Comparison of ENCODE assay signal across 19 mouse cellular contexts in the genomic region with DNA sequence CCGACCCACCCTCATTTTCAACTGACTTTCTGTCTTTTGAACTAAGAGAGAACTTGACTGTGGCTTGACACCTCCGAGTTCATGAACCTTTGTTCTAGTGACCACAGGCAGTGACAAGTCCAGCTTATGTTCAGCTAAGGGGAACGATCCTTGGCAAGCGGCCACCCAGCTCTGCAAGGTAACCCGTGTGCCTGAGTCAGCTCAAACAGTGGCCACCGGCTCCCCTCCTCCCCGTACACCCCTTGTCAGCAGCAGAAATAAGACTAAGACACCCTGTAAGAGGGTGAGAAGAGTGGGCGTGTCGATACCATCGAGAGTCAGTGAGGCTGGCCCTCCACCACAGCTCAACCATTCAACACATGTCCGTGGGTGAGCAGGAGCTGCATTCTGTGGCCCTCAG. TPM values are rescaled to one million over a fixed set of nuclear protein-coding genes. Genes with fewer than 3 reads are reported as not detected.
A peak's percentile ranks its signal among the peaks of the same experiment; 100 is the strongest.
DNase-seq lines count a peak whose midpoint lies in the region; ATAC-seq and TF ChIP-seq lines count a peak whose summit lies in the region.
"Had no signal": no experiment of that assay in that cellular context is flagged by ENCODE, and none has a peak within 500 bp of the region (broad histone marks: within the 10 kb centered on the region; RNA-seq: fewer than 3 reads in every experiment).

No protein-coding gene starts in this region.

- DNase-seq in heart, postnatal 10 days: peak; percentile 15 to 23
- DNase-seq in lung, postnatal 0 days (ENCODE audit: low spot score): peak; percentile 56
- no peak for DNase-seq in lung, postnatal 4 days
- peak; percentile 63 to 82 for DNase-seq in kidney, adult 8-10 months
- DNase-seq in skeletal muscle tissue, adult 2 months (ENCODE audit: low read depth, low spot score): peak; percentile 22
- DNase-seq in embryonic facial prominence, embryonic 10.5 days (ENCODE audit: low spot score): no peak
- DNase-seq in right cerebral cortex, postnatal 25 days: no peak
- DNase-seq: gastrocnemius, postnatal 14 days; right cerebral cortex, postnatal 14 days; thymus, postnatal 25 days had no signal

- 0 out of 2 replicates have a peak, but pooled peaks cover 5% of the 10 kb centered on the region for H3K27me3 ChIP-seq in heart, embryonic 12.5 days (replicated peaks)
- H3K27me3 ChIP-seq in lung, postnatal 0 days (replicated peaks; ENCODE audit: insufficient read depth, low read length): no peaks in the 10 kb centered on the region
- 0 out of 2 replicates have a peak, but pooled peaks cover 5% of the 10 kb centered on the region for H3K27me3 ChIP-seq in embryonic facial prominence, embryonic 10.5 days (replicated peaks; ENCODE audit: low read depth, poor library complexity, severe bottlenecking)
- H3K27me3 ChIP-seq: embryonic facial prominence, embryonic 15.5 days; forebrain, embryonic 15.5 days had no signal

- no peaks in the 10 kb centered on the region for H3K9me3 ChIP-seq in heart, embryonic 12.5 days (replicated peaks)
- H3K9me3 ChIP-seq in lung, postnatal 0 days (ENCODE audit: low read length): no peaks in the 10 kb centered on the region
- H3K9me3 ChIP-seq in embryonic facial prominence, embryonic 10.5 days: no peaks in the 10 kb centered on the region
- H3K9me3 ChIP-seq: embryonic facial prominence, embryonic 15.5 days; forebrain, embryonic 15.5 days had no signal

- no peaks in the 10 kb centered on the region for H3K36me3 ChIP-seq in heart, embryonic 12.5 days
- no peaks in the 10 kb centered on the region for H3K36me3 ChIP-seq in lung, postnatal 0 days (ENCODE audit: insufficient read depth, low read length)
- no peaks in the 10 kb centered on the region for H3K36me3 ChIP-seq in embryonic facial prominence, embryonic 10.5 days (replicated peaks)
- H3K36me3 ChIP-seq: embryonic facial prominence, embryonic 15.5 days; forebrain, embryonic 15.5 days had no signal

- TF ChIP-seq CTCF in lung, postnatal 0 days (IDR thresholded peaks at IDR 0.05): no peak

- no peak overlapping the region for H3K9ac ChIP-seq in heart, embryonic 12.5 days
- H3K9ac ChIP-seq in lung, postnatal 0 days (replicated peaks; ENCODE audit: low read depth): no peak overlapping the region
- H3K9ac ChIP-seq: embryonic facial prominence, embryonic 15.5 days; forebrain, embryonic 15.5 days had no signal

- no peak for ATAC-seq in heart, embryonic 12.5 days (ENCODE audit: insufficient number of reproducible peaks, low FRiP score)
- ATAC-seq in lung, postnatal 0 days: peak; percentile 21; the same call in 1 of the 2 replicates
- ATAC-seq: CD4-positive, CD25-positive, alpha-beta regulatory T cell, adult 4 months; forebrain, embryonic 15.5 days; intestine, postnatal 0 days had no signal

- no peak overlapping the region for H3K27ac ChIP-seq in heart, embryonic 12.5 days (ENCODE audit: poor library complexity, severe bottlenecking)
- H3K27ac ChIP-seq in lung, postnatal 0 days (ENCODE audit: low read length): no peak overlapping the region
- no peak overlapping the region for H3K27ac ChIP-seq in embryonic facial prominence, embryonic 10.5 days (replicated peaks)
- H3K27ac ChIP-seq: embryonic facial prominence, embryonic 15.5 days; forebrain, embryonic 15.5 days had no signal

- 57% methylated on average over 11 of the region's 11 CpGs for WGBS in heart, embryonic 12.5 days
- WGBS in lung, postnatal 0 days: 57% methylated on average over 11 of the region's 11 CpGs
- WGBS in embryonic facial prominence, embryonic 10.5 days: 88% methylated on average over 11 of the region's 11 CpGs

- intact Hi-C loops in heart, postnatal 10 days (cut with DNase I): no loop called here

- no peak overlapping the region for H3K4me3 ChIP-seq in heart, embryonic 12.5 days
- no peak overlapping the region for H3K4me3 ChIP-seq in lung, postnatal 0 days (ENCODE audit: low read depth, low read length)
- H3K4me3 ChIP-seq in embryonic facial prominence, embryonic 10.5 days: no peak overlapping the region
- H3K4me3 ChIP-seq: embryonic facial prominence, embryonic 15.5 days; forebrain, embryonic 15.5 days had no signal

- no peak overlapping the region for H3K4me2 ChIP-seq in heart, embryonic 12.5 days
- no peak overlapping the region for H3K4me2 ChIP-seq in lung, postnatal 0 days (replicated peaks; ENCODE audit: low read depth, low read length)
- H3K4me2 ChIP-seq: embryonic facial prominence, embryonic 15.5 days; forebrain, embryonic 15.5 days had no signal

- no peak for TF ChIP-seq EP300 in lung, postnatal 0 days (IDR thresholded peaks at IDR 0.05)

- peaks cover 9% of the 10 kb centered on the region for H3K4me1 ChIP-seq in heart, embryonic 12.5 days (replicated peaks)
- H3K4me1 ChIP-seq in lung, postnatal 0 days (ENCODE audit: insufficient read depth, low read depth, low read length): no peaks in the 10 kb centered on the region
- peaks cover 14% of the 10 kb centered on the region for H3K4me1 ChIP-seq in embryonic facial prominence, embryonic 10.5 days

RNA-seq across cellular contexts. Expression of a gene that starts 27.4 kb away (rescaled TPM):
- not detected for total RNA-seq in heart, postnatal 10 days (2021)
- polyA plus RNA-seq in heart, embryonic 12.5 days (2016; fragmentation: Nextera tagmentation; extraction: Ambion mirVana): 0.12 TPM in 1 of 2 replicates, not detected in the other
- 0.93 and 1.0 TPM in 2 replicates for polyA plus RNA-seq in lung, postnatal 0 days (2015; fragmentation: Nextera tagmentation; extraction: Ambion mirVana)
- polyA plus RNA-seq in embryonic facial prominence, embryonic 10.5 days (2016; fragmentation: Nextera tagmentation; extraction: Ambion mirVana): 0.05 and 0.07 TPM in 2 replicates
- total RNA-seq: common myeloid progenitor, adult 5-6 weeks; gastrocnemius, postnatal 14 days; left cerebral cortex, adult 18-20 months; megakaryocyte-erythroid progenitor cell, adult 5-6 weeks had no signal
- polyA plus RNA-seq: CD4-positive, CD25-positive, alpha-beta regulatory T cell, adult 4 months; hindbrain, embryonic 11.5 days had no signal

Comparison
In these comparisons a context has a peak if more than half of its experiments do, and no peak if none do; other contexts are left out.
1. DNase-seq: peak in heart, postnatal 10 days (2 of 2), lung, postnatal 0 days (single experiment), kidney, adult 8-10 months (2 of 2) and skeletal muscle tissue, adult 2 months (single experiment); none in lung, postnatal 4 days (0 of 2), embryonic facial prominence, embryonic 10.5 days (single experiment) and right cerebral cortex, postnatal 25 days (single experiment).